Mouse (Mus musculus): ENCODE data around the gene Nin.

DNA sequence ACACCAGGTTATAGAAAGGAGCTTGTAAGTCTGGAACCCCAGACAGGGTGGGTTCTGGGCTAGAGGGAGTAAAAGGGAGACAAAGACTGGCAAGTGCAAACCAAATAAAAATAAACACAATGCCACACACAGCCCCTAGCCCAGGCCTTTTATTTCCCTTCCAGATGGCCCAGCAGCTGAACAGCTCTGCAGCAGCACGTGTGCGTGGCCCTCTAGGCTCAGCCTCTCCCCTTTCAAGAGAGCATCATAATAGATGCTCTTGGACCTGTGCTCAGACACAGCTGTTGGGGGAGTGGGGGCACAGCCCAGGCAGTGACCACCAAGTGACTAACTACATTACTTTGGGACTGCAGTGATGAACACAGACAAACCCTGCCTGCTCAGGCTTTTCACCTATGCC lies 5.4 kb downstream of the Nin start:
- TF ChIP-seq EP300 (IDR thresholded peaks at IDR 0.05; ENCODE audit: low read depth) (no peak), CTCF (IDR thresholded peaks at IDR 0.05; ENCODE audit: low read depth) (no peak)
